Mouse (Mus musculus) CD8-positive naive resting alpha-beta T cell, adult 57 days (primary cell): Measurements from ENCODE around the gene Tfdp2. TPM values are rescaled to one million over a fixed set of nuclear protein-coding genes. Genes with fewer than 3 reads are reported as not detected.

ENCODE experiments used
- total RNA-seq: library from RNA; stranded (reverse); gene quantifications from one replicate; pipeline ENCODE4 v1.2.4, GENCODE M21; 2023

Tfdp2 gene
- total RNA-seq, result 13.6 TPM

GRCm38 (mm10) chr9:96195885-96196622, at the start of gene Tfdp2:
Tfdp2 (plus strand) TSS chr9:96196275.

GRCm38 (mm10) chr9:96364141-96364838, 168.2 kb downstream of the Tfdp2 start, which contains the start of gene Atp1b3:
Atp1b3 (minus strand) TSS chr9:96364442.

Other genes starting within 250 kb of the Tfdp2 start
- 57.0 TPM for gene Xrn1, start 241.5 kb upstream of the Tfdp2 start, total RNA-seq
- 7.3 TPM for gene Gk5, start 76.9 kb upstream of the Tfdp2 start, total RNA-seq
- gene Atp1b3, start 168.2 kb downstream of the Tfdp2 start, total RNA-seq, result 668 TPM